8 mouse cellular contexts compared by ENCODE assay signal in the genomic region with DNA sequence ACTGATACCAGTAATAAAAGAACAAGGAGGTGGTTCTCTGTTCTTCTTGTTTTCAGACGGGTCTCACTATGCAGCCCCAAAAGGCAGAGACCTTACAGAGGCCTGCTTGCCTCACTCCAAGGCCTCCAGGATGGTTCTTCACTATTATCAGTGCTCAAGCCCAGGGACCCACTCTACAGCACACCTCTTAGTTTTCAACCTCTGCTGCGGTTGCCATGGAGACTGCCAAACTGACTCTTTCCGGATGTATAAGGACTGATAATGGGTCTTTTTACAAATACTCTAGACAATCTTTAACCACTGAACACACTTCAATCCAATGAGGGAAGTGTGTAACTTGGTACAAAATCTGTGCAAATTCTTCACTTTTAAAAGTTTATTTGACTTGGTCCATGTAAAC. TPM values are rescaled to one million over a fixed set of nuclear protein-coding genes. Genes with fewer than 3 reads are reported as not detected.
A peak's percentile ranks its signal among the peaks of the same experiment; 100 is the strongest.
DNase-seq lines count a peak whose midpoint lies in the region; ATAC-seq and TF ChIP-seq lines count a peak whose summit lies in the region.

No protein-coding gene starts in this region.

- H3K9ac ChIP-seq in limb, embryonic 14.5 days (ENCODE audit: low read depth, low read length, severe bottlenecking): no peak overlapping the region
- H3K9ac ChIP-seq in stomach, embryonic 15.5 days: no peak overlapping the region

- peak overlapping the region; percentile 64 for H3K4me3 ChIP-seq in testis, adult 2 months (ENCODE audit: control insufficient read depth, low read depth, low read length)
- peak overlapping the region; percentile 48 for H3K4me3 ChIP-seq in embryonic fibroblast, embryonic 13.5 days (ENCODE audit: insufficient read depth, low read length)
- H3K4me3 ChIP-seq in limb, embryonic 14.5 days (replicated peaks; ENCODE audit: low read length): peak overlapping the region; percentile 5; the same call in 1 of the 2 replicates
- no peak overlapping the region; the same call in 1 of the 2 replicates for H3K4me3 ChIP-seq in stomach, embryonic 15.5 days (replicated peaks)

- H3K27ac ChIP-seq in testis, adult 2 months (ENCODE audit: control insufficient read depth, insufficient read depth, low read depth, low read length): no peak overlapping the region
- no peak overlapping the region for H3K27ac ChIP-seq in embryonic fibroblast, embryonic 13.5 days (ENCODE audit: insufficient read depth, low read length)
- no peak overlapping the region for H3K27ac ChIP-seq in limb, embryonic 14.5 days (replicated peaks; ENCODE audit: low read depth, low read length)
- H3K27ac ChIP-seq in stomach, embryonic 15.5 days: no peak overlapping the region

- H3K36me3 ChIP-seq in testis, adult 2 months (ENCODE audit: control insufficient read depth, insufficient read depth, low read length): no peaks in the 10 kb centered on the region
- no peaks in the 10 kb centered on the region for H3K36me3 ChIP-seq in limb, embryonic 14.5 days (ENCODE audit: control insufficient read depth, insufficient read depth, low read length)
- no peaks in the 10 kb centered on the region for H3K36me3 ChIP-seq in stomach, embryonic 15.5 days

- TF ChIP-seq CTCF in testis, adult 2 months (IDR thresholded peaks at IDR 0.05; ENCODE audit: control insufficient read depth, insufficient read depth, insufficient replicate concordance, low read depth, low read length): no peak
- no peak for TF ChIP-seq CTCF in embryonic fibroblast, embryonic 13.5 days (IDR thresholded peaks at IDR 0.05; ENCODE audit: borderline replicate concordance, insufficient read depth, low read length)

- no peak for TF ChIP-seq POLR2A in testis, adult 2 months (IDR thresholded peaks at IDR 0.05; ENCODE audit: control insufficient read depth, low read depth, low read length)
- TF ChIP-seq POLR2A in embryonic fibroblast, embryonic 13.5 days (IDR thresholded peaks at IDR 0.05; ENCODE audit: low read depth, low read length): no peak
- no peak for TF ChIP-seq POLR2A in limb, embryonic 14.5 days (IDR thresholded peaks at IDR 0.05; ENCODE audit: borderline replicate concordance, extremely low read depth, insufficient read depth, insufficient read length)

- no peaks in the 10 kb centered on the region for H3K27me3 ChIP-seq in testis, adult 2 months (ENCODE audit: control insufficient read depth, insufficient read depth, low read length)
- H3K27me3 ChIP-seq in limb, embryonic 14.5 days (ENCODE audit: control insufficient read depth, insufficient read depth, low read length): no peaks in the 10 kb centered on the region
- no peaks in the 10 kb centered on the region for H3K27me3 ChIP-seq in stomach, embryonic 15.5 days (replicated peaks)

- no peak for ATAC-seq in limb, embryonic 14.5 days (ENCODE audit: low FRiP score, low read depth)
- no peak for ATAC-seq in stomach, embryonic 15.5 days (ENCODE audit: insufficient read depth, low FRiP score, low read depth)
- ATAC-seq in cerebellum, adult (ENCODE audit: insufficient number of reproducible peaks, low FRiP score, low TSS enrichment): no peak

- 39% methylated on average over 3 of the region's 3 CpGs for WGBS in limb, embryonic 14.5 days
- 30% methylated on average over 3 of the region's 3 CpGs for WGBS in stomach, embryonic 15.5 days

- H3K4me2 ChIP-seq in limb, embryonic 14.5 days (replicated peaks; ENCODE audit: low read depth, low read length, severe bottlenecking): peak overlapping the region; percentile 72
- peak overlapping the region; percentile 66 for H3K4me2 ChIP-seq in stomach, embryonic 15.5 days

- peaks cover 4% of the 10 kb centered on the region for H3K4me1 ChIP-seq in testis, adult 2 months (ENCODE audit: control insufficient read depth, insufficient read depth, low read length)
- peaks cover 5% of the 10 kb centered on the region; the same call in 1 of the 2 replicates for H3K4me1 ChIP-seq in embryonic fibroblast, embryonic 13.5 days (ENCODE audit: control insufficient read depth, insufficient read depth, low read length)
- H3K4me1 ChIP-seq in limb, embryonic 14.5 days (ENCODE audit: control insufficient read depth, insufficient read depth, low read length): peaks cover 13% of the 10 kb centered on the region
- H3K4me1 ChIP-seq in stomach, embryonic 15.5 days: peaks cover 10% of the 10 kb centered on the region; the same call in 1 of the 2 replicates

- intact Hi-C loops in gastrocnemius, postnatal 14 days (cut with DNase I; ENCODE audit: low total_unique reads): no loop called here

- no peaks in the 10 kb centered on the region for H3K9me3 ChIP-seq in limb, embryonic 14.5 days (ENCODE audit: control insufficient read depth, low read length)
- no peaks in the 10 kb centered on the region for H3K9me3 ChIP-seq in stomach, embryonic 15.5 days

- DNase-seq in testis, postnatal 10 days (ENCODE audit: low spot score): no peak
- DNase-seq in limb, embryonic 14.5 days (ENCODE audit: low spot score): no peak
- no peak for DNase-seq in right cerebral cortex, adult 18-20 months
- no peak for DNase-seq in gastrocnemius, postnatal 14 days

RNA-seq across cellular contexts. Expression of gene Pgrmc2, which starts 2.1 kb away (rescaled TPM):
- 36.1 and 40.1 TPM in 2 replicates for polyA plus RNA-seq in testis, adult 2 months (2012; rRNA removed)
- polyA plus RNA-seq in embryonic fibroblast, embryonic 13.5 days (2011; ENCODE audit: insufficient read length, low read depth, missing spikeins): 91.4 and 93.5 TPM in 2 replicates
- 30.9 and 41.9 TPM in 2 replicates for polyA plus RNA-seq in limb, embryonic 14.5 days (2012; rRNA removed)
- polyA plus RNA-seq in limb, embryonic 14.5 days (2014; fragmentation: Nextera tagmentation; extraction: Ambion mirVana): 34.2 and 34.3 TPM in 2 replicates
- 44.2 and 47.9 TPM in 2 replicates for polyA plus RNA-seq in stomach, embryonic 15.5 days (2015; fragmentation: Nextera tagmentation; extraction: Ambion mirVana)
- 10 to 100 TPM; 18.3 to 21.8 TPM for total RNA-seq in gastrocnemius, postnatal 14 days (2021)
